Mouse (Mus musculus) hindbrain, embryonic 14.5 days (tissue): ENCODE results near the gene Kcnq2. TPM values are rescaled to one million over a fixed set of nuclear protein-coding genes. Genes with fewer than 3 reads are reported as not detected.

ENCODE experiments used
- ATAC-seq: fragments of 200-750 bp; cut with Nextera tagmentation; 2 replicates; pipeline ENCODE4 v1.8.0; 2017; ENCODE audit warnings: moderate number of reproducible peaks, mild to moderate bottlenecking, moderate TSS enrichment, moderate library complexity; ENCODE audit not compliant: low FRiP score
- DNase-seq: peaks from one replicate; pipeline ENCODE4 v3.0.0-alpha.2; 2015; ENCODE audit warnings: low spot score
- H3K27ac ChIP-seq: fragments of 300-500 bp; sonication (generic); 2 replicates; pipeline ENCODE4 v1.5.1; 2014; ENCODE audit warnings: mild to moderate bottlenecking, moderate library complexity
- H3K27me3 ChIP-seq: fragments of 300-500 bp; sonication (generic); 2 replicates; pipeline ENCODE4 v1.6.1; 2014; ENCODE audit warnings: mild to moderate bottlenecking, low read length, mixed read lengths; ENCODE audit not compliant: control insufficient read depth, insufficient read depth
- H3K36me3 ChIP-seq: fragments of 300-500 bp; sonication (generic); replicated peaks from 2 replicates; pipeline ENCODE4 v1.6.1; 2014; ENCODE audit not compliant: control insufficient read depth, insufficient read depth
- H3K4me1 ChIP-seq: fragments of 300-500 bp; sonication (generic); replicated peaks from 2 replicates; pipeline ENCODE4 v1.6.1; 2014; ENCODE audit warnings: antibody characterized with exemption, low read length, mixed read lengths; ENCODE audit not compliant: control insufficient read depth, insufficient read depth
- H3K4me2 ChIP-seq: fragments of 300-500 bp; sonication (generic); replicated peaks from 2 replicates; pipeline ENCODE4 v1.6.1; 2014; ENCODE audit warnings: mild to moderate bottlenecking, moderate library complexity
- H3K4me3 ChIP-seq: fragments of 300-500 bp; sonication (generic); replicated peaks from 2 replicates; pipeline ENCODE4 v1.5.1; 2014; ENCODE audit warnings: mild to moderate bottlenecking, low read length
- H3K9ac ChIP-seq: fragments of 300-500 bp; sonication (generic); 2 replicates; pipeline ENCODE4 v1.6.1; 2014
- H3K9me3 ChIP-seq: fragments of 300-500 bp; sonication (generic); 2 replicates; pipeline ENCODE4 v1.6.1; 2016; ENCODE audit warnings: low read length; ENCODE audit not compliant: control insufficient read depth
- WGBS: fragments of 180-500 bp; shearing (Covaris S2); extraction: QIAGEN DNeasy Blood & Tissue Kit; methylation state at CpG from one replicate; pipeline ENCODE4 v1.1.7; 2014; 5-methylcytosine and 5-hydroxymethylcytosine counted together
- polyA plus RNA-seq: library from polyadenylated mRNA; unstranded; fragments of >200 nt; fragmentation: Nextera tagmentation; extraction: Ambion mirVana; gene quantifications from 2 replicates; pipeline ENCODE4 v1.2.1, GENCODE M21; 2014

The Kcnq2 gene
- polyA plus RNA-seq, 1 experiment from 2014 or later = 55.9 TPM

GRCm38 (mm10) chr2:181100087-181100486 lies 35.0 kb downstream of the Kcnq2 start:
- H3K4me3 ChIP-seq = no peak overlapping the region
- no peak overlapping the region for H3K27ac ChIP-seq
- WGBS = 97% methylated on average over 2 of the region's 2 CpGs
- no peaks in the 10 kb centered on the region for H3K27me3 ChIP-seq
- DNase-seq (no peak), ATAC-seq (no peak)
- peaks cover 40% of the 10 kb centered on the region for H3K36me3 ChIP-seq
- H3K9me3 ChIP-seq = no peaks in the 10 kb centered on the region
- no peak overlapping the region for H3K4me2 ChIP-seq
- peaks cover 9% of the 10 kb centered on the region; the same call in 1 of the 2 replicates for H3K4me1 ChIP-seq
- H3K9ac ChIP-seq = no peak overlapping the region

DNA sequence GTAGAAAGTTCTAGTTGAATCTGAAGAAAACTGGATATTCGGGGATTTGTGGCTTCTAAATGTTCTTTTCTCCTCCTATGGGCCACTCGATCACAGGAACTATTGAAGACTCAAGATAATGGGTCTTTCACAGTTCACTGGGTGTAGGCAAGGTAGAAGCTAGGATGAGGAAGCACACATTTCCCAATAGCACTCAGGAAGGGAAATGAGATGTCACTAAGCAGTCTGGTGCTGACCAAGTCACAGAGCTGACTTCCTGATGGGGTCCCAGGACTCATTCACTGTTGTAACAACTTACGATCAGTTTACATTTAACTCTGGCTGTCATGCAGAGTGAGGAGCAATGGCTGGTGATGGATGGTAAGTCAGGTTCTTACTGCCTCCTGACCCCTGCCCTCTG lies 45.0 kb downstream of the Kcnq2 start:
- 85% methylated on average over 3 of the region's 3 CpGs for WGBS

DNA sequence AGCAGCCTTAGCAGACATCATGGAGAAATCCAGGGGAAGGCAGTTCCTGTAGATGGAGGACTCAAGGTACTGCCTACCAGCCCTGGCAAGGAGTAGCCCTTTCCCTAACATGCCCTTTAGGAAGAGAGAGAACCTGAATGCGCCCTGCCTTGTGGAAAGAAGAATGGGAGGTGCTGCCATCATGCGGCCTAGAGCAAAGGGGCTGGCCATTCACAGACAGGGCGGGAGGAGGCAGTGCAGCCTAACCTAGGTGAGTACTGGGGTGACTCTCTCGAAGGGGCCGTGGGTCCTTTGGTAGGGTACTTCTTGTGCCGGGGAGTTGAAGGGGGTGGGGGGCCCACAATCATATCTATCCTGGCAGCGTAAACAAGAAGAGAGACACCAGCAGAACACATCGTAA lies 50.1 kb downstream of the Kcnq2 start:
- no peak for ATAC-seq
- Histone ChIP-seq H3K4me1 (no peaks in the 10 kb centered on the region), H3K4me2 (no peak overlapping the region), H3K9me3 (no peaks in the 10 kb centered on the region), H3K27ac (no peak overlapping the region), H3K36me3 (peaks cover 72% of the 10 kb centered on the region), H3K27me3 (no peaks in the 10 kb centered on the region), H3K4me3 (no peak overlapping the region), H3K9ac (no peak overlapping the region)
- DNase-seq = no peak
- 61% methylated on average over 8 of the region's 8 CpGs for WGBS

More for the DNA sequence above, 45.0 kb downstream of the Kcnq2 start:
- no peaks in the 10 kb centered on the region for H3K9me3 ChIP-seq
- H3K4me2 ChIP-seq = no peak overlapping the region
- no peaks in the 10 kb centered on the region for H3K4me1 ChIP-seq
- no peak overlapping the region for H3K9ac ChIP-seq
- ATAC-seq (no peak), DNase-seq (no peak)
- no peak overlapping the region for H3K27ac ChIP-seq
- peaks cover 32% of the 10 kb centered on the region for H3K36me3 ChIP-seq
- H3K4me3 ChIP-seq = no peak overlapping the region
- H3K27me3 ChIP-seq = no peaks in the 10 kb centered on the region

- WGBS = 57% methylated on average over 4 of the region's 4 CpGs
- no peak for ATAC-seq
- Histone ChIP-seq H3K4me1 (no peaks in the 10 kb centered on the region), H3K27ac (no peak overlapping the region), H3K9ac (no peak overlapping the region), H3K4me2 (no peak overlapping the region), H3K4me3 (no peak overlapping the region), H3K36me3 (peaks cover 74% of the 10 kb centered on the region), H3K27me3 (no peaks in the 10 kb centered on the region), H3K9me3 (no peaks in the 10 kb centered on the region)
- DNase-seq = no peak
These were observed 51.2 kb downstream of the Kcnq2 start for GRCm38 (mm10) chr2:181083945-181084344.

DNA sequence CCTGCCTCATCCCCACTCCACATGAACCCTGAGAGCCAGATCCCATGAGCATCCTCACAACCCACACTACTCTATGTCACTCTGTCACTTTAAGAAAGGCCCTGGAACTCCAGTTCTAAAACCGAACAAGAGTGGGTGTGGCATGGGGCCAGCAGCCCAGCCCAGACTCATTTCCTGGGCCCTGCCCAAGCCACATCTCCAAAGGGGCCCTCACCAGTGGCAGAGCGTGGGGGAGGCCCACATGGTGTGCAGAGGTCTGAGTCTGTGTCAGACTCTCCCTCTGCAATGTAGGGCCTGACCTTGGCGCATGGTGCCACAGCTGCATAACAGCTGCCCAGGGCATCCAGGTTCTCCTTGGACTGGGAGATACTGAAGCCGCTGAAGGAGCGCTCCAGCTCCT lies 54.2 kb downstream of the Kcnq2 start:
- H3K4me2 ChIP-seq = no peak overlapping the region
- no peak overlapping the region for H3K27ac ChIP-seq
- ATAC-seq (no peak), DNase-seq (no peak)
- no peaks in the 10 kb centered on the region for H3K4me1 ChIP-seq
- H3K27me3 ChIP-seq = no peaks in the 10 kb centered on the region
- H3K9ac ChIP-seq = no peak overlapping the region
- no peaks in the 10 kb centered on the region for H3K9me3 ChIP-seq
- peaks cover 55% of the 10 kb centered on the region for H3K36me3 ChIP-seq
- H3K4me3 ChIP-seq = no peak overlapping the region
- 65% methylated on average over 5 of the region's 5 CpGs for WGBS

DNA sequence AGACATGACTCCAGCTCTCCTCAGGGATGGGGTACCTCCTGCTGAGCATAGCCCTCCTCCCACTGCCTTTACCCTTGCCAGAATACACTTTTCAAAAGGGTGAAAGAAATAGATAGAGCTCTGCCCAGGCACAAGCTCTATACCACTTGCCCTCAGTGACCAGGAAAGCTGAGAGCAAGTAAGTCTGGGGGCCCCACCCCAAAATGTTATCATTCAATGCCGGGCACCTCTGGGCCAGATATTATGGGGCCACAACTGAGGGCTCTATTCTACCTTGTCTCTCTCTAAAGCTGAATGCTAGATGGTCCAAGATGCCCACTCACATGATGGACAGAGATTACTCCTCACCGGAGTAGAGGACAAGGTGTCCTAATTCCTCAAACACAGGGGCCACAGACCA lies 55.6 kb downstream of the Kcnq2 start:
- no peaks in the 10 kb centered on the region for H3K4me1 ChIP-seq
- WGBS = 98% methylated on average over 2 of the region's 2 CpGs
- DNase-seq (no peak), ATAC-seq (no peak)
- H3K4me2 ChIP-seq = no peak overlapping the region
- H3K27me3 ChIP-seq = no peaks in the 10 kb centered on the region
- H3K9me3 ChIP-seq = no peaks in the 10 kb centered on the region
- H3K27ac ChIP-seq = no peak overlapping the region
- H3K4me3 ChIP-seq = no peak overlapping the region
- H3K9ac ChIP-seq = no peak overlapping the region
- peaks cover 44% of the 10 kb centered on the region for H3K36me3 ChIP-seq

- ATAC-seq = no peak
These were observed 56.2 kb downstream of the Kcnq2 start for GRCm38 (mm10) chr2:181078908-181079307.

GRCm38 (mm10) chr2:181075501-181075900 lies 59.6 kb downstream of the Kcnq2 start:
- no peak for DNase-seq
- peaks cover 15% of the 10 kb centered on the region for H3K36me3 ChIP-seq
- H3K27me3 ChIP-seq = no peaks in the 10 kb centered on the region
- H3K4me1 ChIP-seq = no peaks in the 10 kb centered on the region
- no peak overlapping the region for H3K27ac ChIP-seq
- H3K4me3 ChIP-seq = no peak overlapping the region
- H3K9ac ChIP-seq = no peak overlapping the region
- H3K4me2 ChIP-seq = no peak overlapping the region
- no peak for ATAC-seq
- WGBS = 80% methylated on average over 12 of the region's 12 CpGs
- no peaks in the 10 kb centered on the region for H3K9me3 ChIP-seq

More at GRCm38 (mm10) chr2:181078908-181079307, 56.2 kb downstream of the Kcnq2 start:
- no peaks in the 10 kb centered on the region for H3K9me3 ChIP-seq
- no peak overlapping the region for H3K27ac ChIP-seq
- peaks cover 42% of the 10 kb centered on the region for H3K36me3 ChIP-seq
- no peak for DNase-seq
- H3K27me3 ChIP-seq = no peaks in the 10 kb centered on the region
- WGBS = 92% methylated on average over 2 of the region's 2 CpGs
- H3K9ac ChIP-seq = no peak overlapping the region
- H3K4me2 ChIP-seq = no peak overlapping the region
- no peak overlapping the region for H3K4me3 ChIP-seq
- no peaks in the 10 kb centered on the region for H3K4me1 ChIP-seq

- Histone ChIP-seq H3K27me3 (no peaks in the 10 kb centered on the region), H3K4me1 (no peaks in the 10 kb centered on the region), H3K36me3 (no peaks in the 10 kb centered on the region), H3K4me2 (no peak overlapping the region), H3K4me3 (no peak overlapping the region), H3K27ac (no peak overlapping the region), H3K9ac (no peak overlapping the region), H3K9me3 (no peaks in the 10 kb centered on the region)
- no peak for DNase-seq
- WGBS = 4% methylated on average over 1 of the region's 1 CpGs
- no peak for ATAC-seq
These were observed 62.7 kb downstream of the Kcnq2 start for GRCm38 (mm10) chr2:181072403-181072714.

DNA sequence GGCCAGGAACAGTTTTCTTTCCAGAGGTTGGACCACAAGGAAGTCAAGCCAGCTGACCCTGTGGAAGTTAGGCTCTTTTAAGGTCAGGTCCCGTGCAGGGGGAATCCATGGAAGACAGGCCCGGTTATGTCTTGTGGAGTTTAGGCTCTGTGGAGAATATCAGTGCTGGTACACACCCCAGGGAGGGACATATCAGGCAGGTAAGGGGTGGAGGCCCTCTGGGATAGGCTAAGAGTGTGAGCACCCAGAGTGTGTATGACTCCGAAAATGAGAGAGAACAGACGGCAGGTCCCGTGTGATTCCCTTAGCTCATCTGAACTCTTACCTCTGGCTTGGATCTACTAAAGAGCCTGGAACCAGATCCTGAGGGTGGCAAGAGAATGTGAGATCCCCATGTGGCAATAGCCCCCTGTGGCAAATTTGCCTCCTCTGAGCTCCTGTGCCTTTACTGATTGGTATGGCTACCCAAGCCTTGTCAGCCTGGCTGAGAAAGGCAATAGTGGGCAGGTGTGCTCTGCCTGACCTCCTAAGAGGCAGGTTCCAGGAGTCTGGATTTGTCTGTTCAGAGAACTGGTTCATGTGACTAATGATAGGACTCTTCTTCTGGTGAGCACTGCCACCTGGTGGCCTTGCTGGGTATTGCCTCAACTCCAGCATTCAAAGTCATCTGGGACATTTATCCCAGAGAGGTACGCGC lies 63.2 kb downstream of the Kcnq2 start:
- DNase-seq (peak; percentile 95), ATAC-seq (peak; percentile 29; the same call in 1 of the 2 replicates)
- Histone ChIP-seq H3K27me3 (no peaks in the 10 kb centered on the region), H3K4me1 (no peaks in the 10 kb centered on the region), H3K4me2 (no peak overlapping the region), H3K4me3 (no peak overlapping the region), H3K9me3 (no peaks in the 10 kb centered on the region), H3K27ac (no peak overlapping the region), H3K36me3 (no peaks in the 10 kb centered on the region), H3K9ac (no peak overlapping the region)
- 57% methylated on average over 7 of the region's 7 CpGs for WGBS
